Comparison of ENCODE assay signal across 25 mouse cellular contexts in genomic region chr14:49241522-49241921, GRCm38 (mm10). TPM values are rescaled to one million over a fixed set of nuclear protein-coding genes. Genes with fewer than 3 reads are reported as not detected.
DNase-seq lines count a peak whose midpoint lies in the region; ATAC-seq and TF ChIP-seq lines count a peak whose summit lies in the region.
"Had no signal": no experiment of that assay in that cellular context is flagged by ENCODE, and none has a peak within 500 bp of the region (broad histone marks: within the 10 kb centered on the region; RNA-seq: fewer than 3 reads in every experiment).

No protein-coding gene starts in this region.

- no peaks in the 10 kb centered on the region for H3K4me1 ChIP-seq in forebrain, postnatal 0 days (ENCODE audit: insufficient read depth)
- H3K4me1 ChIP-seq in forebrain, embryonic 10.5 days = peaks cover 4% of the 10 kb centered on the region; the same call in 1 of the 2 replicates
- H3K4me1 ChIP-seq in midbrain, postnatal 0 days (ENCODE audit: insufficient read depth, low read length) = no peaks in the 10 kb centered on the region
- H3K4me1 ChIP-seq in midbrain, embryonic 16.5 days (ENCODE audit: control insufficient read depth, insufficient read depth, low read length) = peaks cover 2% of the 10 kb centered on the region; the same call in 1 of the 2 replicates
- H3K4me1 ChIP-seq: embryonic facial prominence, embryonic 12.5 days; hindbrain, embryonic 13.5 days had no signal

- ATAC-seq in forebrain, postnatal 0 days = peak; percentile 66
- 0 out of 2 replicates have a peak, but pooled peaks have one; percentile 34 for ATAC-seq in midbrain, postnatal 0 days (ENCODE audit: low FRiP score)
- no peak; the same call in 1 of the 2 replicates for ATAC-seq in midbrain, embryonic 16.5 days
- ATAC-seq: activated CD4-positive, CD25-positive, alpha-beta regulatory T cell, adult 4 months; CD4-positive, CD25-positive, alpha-beta regulatory T cell, adult 4 months; hindbrain, postnatal 0 days had no signal

- TF ChIP-seq CTCF in forebrain, postnatal 0 days (IDR thresholded peaks at IDR 0.05; ENCODE audit: low read depth) = no peak
- no peak for TF ChIP-seq CTCF in midbrain, postnatal 0 days (IDR thresholded peaks at IDR 0.05)
- no peak for TF ChIP-seq CTCF in layer of hippocampus, adult 2 months (conservative IDR thresholded peaks at IDR 0.05)

- no peak overlapping the region for H3K27ac ChIP-seq in forebrain, postnatal 0 days (ENCODE audit: low read depth, low read length)
- no peak overlapping the region for H3K27ac ChIP-seq in forebrain, embryonic 10.5 days
- H3K27ac ChIP-seq in midbrain, postnatal 0 days (ENCODE audit: low read depth, low read length) = no peak overlapping the region
- H3K27ac ChIP-seq in midbrain, embryonic 16.5 days (ENCODE audit: low read length) = no peak overlapping the region
- no peak overlapping the region for H3K27ac ChIP-seq in layer of hippocampus, adult 2 months
- H3K27ac ChIP-seq: embryonic facial prominence, embryonic 12.5 days; hindbrain, embryonic 13.5 days; hindbrain, postnatal 0 days had no signal

- no peak overlapping the region for H3K4me2 ChIP-seq in forebrain, postnatal 0 days (ENCODE audit: low read depth)
- no peak overlapping the region for H3K4me2 ChIP-seq in midbrain, postnatal 0 days (ENCODE audit: low read depth, low read length, poor library complexity, severe bottlenecking)
- no peak overlapping the region for H3K4me2 ChIP-seq in midbrain, embryonic 16.5 days (ENCODE audit: low read length)
- H3K4me2 ChIP-seq: embryonic facial prominence, embryonic 12.5 days; hindbrain, embryonic 13.5 days had no signal

- 6% methylated on average over 1 of the region's 1 CpGs for WGBS in forebrain, postnatal 0 days
- WGBS in forebrain, embryonic 10.5 days = 19% methylated on average over 1 of the region's 1 CpGs
- 21% methylated on average over 1 of the region's 1 CpGs for WGBS in midbrain, postnatal 0 days
- WGBS in midbrain, embryonic 16.5 days = 7% methylated on average over 1 of the region's 1 CpGs

- no peaks in the 10 kb centered on the region for H3K27me3 ChIP-seq in forebrain, postnatal 0 days (ENCODE audit: insufficient read depth, low read length)
- H3K27me3 ChIP-seq in forebrain, embryonic 10.5 days (ENCODE audit: poor library complexity, severe bottlenecking) = no peaks in the 10 kb centered on the region
- H3K27me3 ChIP-seq in midbrain, postnatal 0 days (ENCODE audit: insufficient read depth, low read length) = no peaks in the 10 kb centered on the region
- H3K27me3 ChIP-seq in midbrain, embryonic 16.5 days (ENCODE audit: control insufficient read depth, insufficient read depth, low read depth, low read length) = no peaks in the 10 kb centered on the region
- H3K27me3 ChIP-seq: embryonic facial prominence, embryonic 12.5 days; hindbrain, embryonic 13.5 days had no signal

- no peaks in the 10 kb centered on the region for H3K9me3 ChIP-seq in forebrain, postnatal 0 days (ENCODE audit: low read length)
- no peaks in the 10 kb centered on the region for H3K9me3 ChIP-seq in forebrain, embryonic 10.5 days
- H3K9me3 ChIP-seq in midbrain, postnatal 0 days (ENCODE audit: low read length) = no peaks in the 10 kb centered on the region
- no peaks in the 10 kb centered on the region for H3K9me3 ChIP-seq in midbrain, embryonic 16.5 days (replicated peaks; ENCODE audit: control insufficient read depth, low read length, poor library complexity, severe bottlenecking)
- H3K9me3 ChIP-seq: embryonic facial prominence, embryonic 12.5 days; G1E; hindbrain, embryonic 13.5 days had no signal

- H3K9ac ChIP-seq in forebrain, postnatal 0 days = no peak overlapping the region
- H3K9ac ChIP-seq in midbrain, postnatal 0 days (replicated peaks; ENCODE audit: low read length, poor library complexity, severe bottlenecking) = no peak overlapping the region
- no peak overlapping the region for H3K9ac ChIP-seq in midbrain, embryonic 16.5 days (ENCODE audit: low read depth, low read length)
- H3K9ac ChIP-seq: embryonic facial prominence, embryonic 12.5 days; hindbrain, embryonic 13.5 days had no signal

- H3K36me3 ChIP-seq in forebrain, postnatal 0 days (ENCODE audit: insufficient read depth) = no peaks in the 10 kb centered on the region
- H3K36me3 ChIP-seq in forebrain, embryonic 10.5 days (replicated peaks) = no peaks in the 10 kb centered on the region
- H3K36me3 ChIP-seq in midbrain, postnatal 0 days (ENCODE audit: insufficient read depth, low read length) = no peaks in the 10 kb centered on the region
- H3K36me3 ChIP-seq in midbrain, embryonic 16.5 days (ENCODE audit: control insufficient read depth, insufficient read depth, low read length) = no peaks in the 10 kb centered on the region
- H3K36me3 ChIP-seq: embryonic facial prominence, embryonic 12.5 days; G1E; hindbrain, embryonic 13.5 days had no signal

- DNase-seq in cerebellum, postnatal 25 days = peak; percentile 11 to 32
- no peak for DNase-seq in cerebellum, adult 9-10 months
- peak; percentile 21 for DNase-seq in forebrain, postnatal 0 days
- no peak for DNase-seq in forebrain, embryonic 10.5 days (ENCODE audit: extremely low spot score, low spot score)
- no peak for DNase-seq in midbrain, postnatal 0 days (ENCODE audit: low spot score)
- DNase-seq in telencephalon, adult 2 months (ENCODE audit: low read depth, low spot score) = peak; percentile 27
- DNase-seq in layer of hippocampus, adult 2 months (ENCODE audit: low spot score in 2 of 2) = no peak
- DNase-seq: adrenal gland, postnatal 14 days; B cell, adult 2 months; gastrocnemius, postnatal 14 days; heart, postnatal 14 days; kidney, adult 11 months had no signal

- H3K4me3 ChIP-seq in forebrain, postnatal 0 days (ENCODE audit: low read depth, low read length) = no peak overlapping the region
- H3K4me3 ChIP-seq in forebrain, embryonic 10.5 days = no peak overlapping the region
- H3K4me3 ChIP-seq in midbrain, postnatal 0 days (ENCODE audit: low read depth, low read length) = no peak overlapping the region
- H3K4me3 ChIP-seq in midbrain, embryonic 16.5 days (ENCODE audit: low read depth, low read length) = no peak overlapping the region
- no peak overlapping the region for H3K4me3 ChIP-seq in layer of hippocampus, adult 2 months
- H3K4me3 ChIP-seq: embryonic facial prominence, embryonic 12.5 days; hindbrain, embryonic 13.5 days had no signal

RNA-seq across cellular contexts. Expression of gene ccdc198, which starts 3.8 kb away (rescaled TPM):
- not detected in 2 replicates for total RNA-seq in forebrain, postnatal 0 days (2014; rRNA removed)
- 0.16 TPM in 1 of 2 replicates, not detected in the other for polyA plus RNA-seq in forebrain, postnatal 0 days (2015; fragmentation: Nextera tagmentation; extraction: Ambion mirVana)
- polyA plus RNA-seq in forebrain, embryonic 10.5 days (2016; fragmentation: Nextera tagmentation; extraction: Ambion mirVana) = 0.07 and 0.09 TPM in 2 replicates
- not detected in 2 replicates for total RNA-seq in midbrain, postnatal 0 days (2014; rRNA removed)
- 0.13 TPM in 1 of 2 replicates, not detected in the other for polyA plus RNA-seq in midbrain, postnatal 0 days (2015; fragmentation: Nextera tagmentation; extraction: Ambion mirVana)
- polyA plus RNA-seq in midbrain, embryonic 16.5 days (2015; fragmentation: Nextera tagmentation; extraction: Ambion mirVana) = 0.06 and 0.08 TPM in 2 replicates
- not detected for total RNA-seq in layer of hippocampus, adult 2 months (2021)
- total RNA-seq: adrenal gland, adult 18-20 months; adrenal gland, postnatal 14 days; gastrocnemius, adult 18-20 months; gastrocnemius, postnatal 14 days; heart, adult 8-10 months; heart, postnatal 14 days; hematopoietic stem cell, adult 5-6 weeks; hindbrain, postnatal 0 days had no signal
- polyA plus RNA-seq: activated CD4-positive, CD25-positive, alpha-beta regulatory T cell, adult 4 months; cerebellum, adult 2 months; cortical plate, adult 2 months; G1E had no signal

Comparison
In these comparisons a context has a peak if more than half of its experiments do, and no peak if none do; other contexts are left out.
1. DNase-seq: peak in cerebellum, postnatal 25 days (2 of 2), forebrain, postnatal 0 days (single experiment) and telencephalon, adult 2 months (single experiment); none in cerebellum, adult 9-10 months (single experiment), forebrain, embryonic 10.5 days (single experiment), midbrain, postnatal 0 days (single experiment) and layer of hippocampus, adult 2 months (0 of 2).